Mouse (Mus musculus): ENCODE measurements at regions not wholly inside any gene's neighbourhood (a gene's known extent, or its start where the extent isn't known, plus 50 kb on each side); places are given as distances from the start of the nearest gene placed in this dataset.

DNA sequence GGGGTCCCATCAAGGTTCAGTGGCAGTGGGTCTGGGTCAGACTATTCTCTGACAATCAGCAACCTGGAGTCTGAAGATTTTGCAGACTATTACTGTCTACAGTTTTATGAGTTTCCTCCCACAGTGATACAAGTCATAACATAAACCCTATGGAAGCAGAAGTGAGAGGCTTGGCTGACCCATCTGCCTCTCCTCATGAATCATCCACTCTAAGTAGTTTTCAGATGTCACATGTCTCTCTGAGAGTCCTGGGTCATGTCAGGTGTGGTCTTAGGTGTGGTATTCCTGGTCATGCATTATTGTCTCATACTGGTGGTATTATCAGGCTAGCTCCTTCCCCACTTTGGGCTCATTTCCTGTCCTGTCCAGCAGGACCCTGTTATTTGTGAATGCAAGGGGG is 255.8 kb upstream of the Tacstd2 start:
- Histone ChIP-seq H3K4me1 (ENCODE audit: control insufficient read depth in 1 of 2, insufficient read depth in 2 of 2) (peaks cover 8 to 27% of the 10 kb centered on the region in 2 experiments; a peak in 3 of 4 replicates), H3K9ac (ENCODE audit: insufficient read depth, low read depth) (no peak overlapping the region), H3K27me3 (replicated peaks) (no peaks in the 10 kb centered on the region), H3K79me2 (replicated peaks; ENCODE audit: control insufficient read depth, extremely low read depth, insufficient read depth, poor library complexity, severe bottlenecking) (no peaks in the 10 kb centered on the region), H3K4me3 (replicated peaks in 1 of 3; ENCODE audit: low read depth in 2 of 3, low read length in 2 of 3, poor library complexity in 1 of 3) (no peak overlapping the region), H3K4me2 (ENCODE audit: insufficient read depth, low read depth, poor library complexity, severe bottlenecking) (no peak overlapping the region), H3K9me3 (replicated peaks; ENCODE audit: low read length) (no peaks in the 10 kb centered on the region), H3K36me3 (replicated peaks in 1 of 2; ENCODE audit: control insufficient read depth in 1 of 2, insufficient read depth in 1 of 2, low read length in 1 of 2) (no peaks in the 10 kb centered on the region), H3K27ac (ENCODE audit: insufficient read depth, low read depth) (no peak overlapping the region)
- no peak for TF ChIP-seq SMC3 (IDR thresholded peaks at IDR 0.05; ENCODE audit: low read depth, low read length)
- TF ChIP-seq ZNF384 (IDR thresholded peaks at IDR 0.05; ENCODE audit: low read depth, low read length), result no peak
- no peak for TF ChIP-seq NRF1 (IDR thresholded peaks at IDR 0.05; ENCODE audit: low read depth, low read length)
- no peak for TF ChIP-seq RAD21 (IDR thresholded peaks at IDR 0.05; ENCODE audit: low read depth, low read length)
- TF ChIP-seq ZKSCAN1 (IDR thresholded peaks at IDR 0.05; ENCODE audit: borderline replicate concordance, low read depth, low read length), result no peak
- peak; percentile 35; the same call in 1 of the 2 replicates for TF ChIP-seq USF2 (conservative IDR thresholded peaks at IDR 0.05; ENCODE audit: low read depth, low read length)
- TF ChIP-seq JUN (IDR thresholded peaks at IDR 0.05; ENCODE audit: insufficient read depth, low read depth, low read length), result peak; percentile 40; the same call in 1 of the 2 replicates
- TF ChIP-seq CHD1 (IDR thresholded peaks at IDR 0.05; ENCODE audit: low read depth, low read length), result no peak
- TF ChIP-seq MXI1 (IDR thresholded peaks at IDR 0.05; ENCODE audit: low read depth, low read length), result no peak
- TF ChIP-seq NELFE (IDR thresholded peaks at IDR 0.05; ENCODE audit: low read depth, low read length), result no peak
- peak; percentile 68 for TF ChIP-seq IRF4 (IDR thresholded peaks at IDR 0.05; ENCODE audit: low read depth, low read length)
- no peak; the same call in 1 of the 2 replicates for TF ChIP-seq JUND (conservative IDR thresholded peaks at IDR 0.05; ENCODE audit: low read depth, low read length)
- TF ChIP-seq PAX5 (IDR thresholded peaks at IDR 0.05; ENCODE audit: low read length), result no peak
- peak; percentile 60; the same call in 1 of the 2 replicates for TF ChIP-seq MAFK (IDR thresholded peaks at IDR 0.05; ENCODE audit: insufficient replicate concordance, low read length)
- peak; percentile 47; the same call in 1 of the 2 replicates for TF ChIP-seq RCOR1 (conservative IDR thresholded peaks at IDR 0.05; ENCODE audit: low read depth, low read length)
- TF ChIP-seq ZC3H11A (IDR thresholded peaks at IDR 0.05; ENCODE audit: low read depth, low read length), result no peak
- no peak for TF ChIP-seq USF1 (IDR thresholded peaks at IDR 0.05; ENCODE audit: low read depth, low read length)
- TF ChIP-seq EP300 (IDR thresholded peaks at IDR 0.05; ENCODE audit: low read length), result peak; percentile 90
- TF ChIP-seq CHD2 (IDR thresholded peaks at IDR 0.05; ENCODE audit: low read length), result no peak
- TF ChIP-seq HCFC1 (IDR thresholded peaks at IDR 0.05; ENCODE audit: low read depth, low read length), result no peak
- TF ChIP-seq ETS1 (conservative IDR thresholded peaks at IDR 0.05; ENCODE audit: low read depth, low read length), result peak; percentile 59
- TF ChIP-seq MAX (IDR thresholded peaks at IDR 0.05; ENCODE audit: low read length), result peak; percentile 68
- peak; percentile 79 for TF ChIP-seq BHLHE40 (IDR thresholded peaks at IDR 0.05; ENCODE audit: low read depth, low read length)
- no peak for TF ChIP-seq E2F4 (IDR thresholded peaks at IDR 0.05; ENCODE audit: insufficient replicate concordance, low read depth, low read length)
- no peak for TF ChIP-seq ZMIZ1 (IDR thresholded peaks at IDR 0.05; ENCODE audit: low read depth, low read length)
- TF ChIP-seq TCF12 (IDR thresholded peaks at IDR 0.05; ENCODE audit: low read depth, low read length), result 0 out of 2 replicates have a peak, but pooled peaks have one; percentile 43
- TF ChIP-seq POLR2AphosphoS2 (IDR thresholded peaks at IDR 0.05; ENCODE audit: low read depth, low read length), result no peak
- TF ChIP-seq UBTF (IDR thresholded peaks at IDR 0.05; ENCODE audit: low read depth, low read length), result no peak
- TF ChIP-seq GABPA (IDR thresholded peaks at IDR 0.05; ENCODE audit: insufficient replicate concordance, low read depth, low read length), result no peak
- TF ChIP-seq MEF2A (IDR thresholded peaks at IDR 0.05; ENCODE audit: borderline replicate concordance, low read depth, low read length), result 0 out of 2 replicates have a peak, but pooled peaks have one; percentile 16
- no peak for TF ChIP-seq MAZ (IDR thresholded peaks at IDR 0.05; ENCODE audit: low read depth, low read length)
- no peak for TF ChIP-seq POLR2A (IDR thresholded peaks at IDR 0.05; ENCODE audit: low read depth, low read length)
- TF ChIP-seq TBP (conservative IDR thresholded peaks at IDR 0.05; ENCODE audit: low read depth, low read length), result no peak
- DNase-seq (ENCODE audit: extremely low read depth), result peak; percentile 65
- dilution Hi-C loops (cut with MboI; ENCODE audit: extremely low pct_ligation_motif_present, extremely low pct_unique_long_range_greater_than_20kb, low sequenced_read_pairs) (no loop called here), in situ Hi-C loops (cut with MboI; ENCODE audit: low pct_ligation_motif_present, low pct_unique_long_range_greater_than_20kb, low sequenced_read_pairs) (no loop called here)

Measured in CH12.LX (cell line).